Mouse (Mus musculus) heart, adult 2 months (tissue): ENCODE data around the gene Tiam1.

ENCODE experiments used
- CTCF ChIP-seq: fragments of 200-600 bp; IDR thresholded peaks from 2 replicates; pipeline ENCODE4 v1.8.1; 2022; ENCODE audit warnings: antibody characterized with exemption, mild to moderate bottlenecking, moderate library complexity
- EP300 ChIP-seq: fragments of 200-500 bp; IDR thresholded peaks from 2 replicates; pipeline ENCODE4 v1.6.1; 2011; ENCODE audit warnings: low read depth, low read length, control low read depth; ENCODE audit not compliant: insufficient read depth
- POLR2A ChIP-seq: fragments of 200-500 bp; IDR thresholded peaks from 2 replicates; pipeline ENCODE4 v1.6.1; 2011; ENCODE audit warnings: mild to moderate bottlenecking, low read depth, low read length, control low read depth; ENCODE audit not compliant: insufficient read depth

DNA sequence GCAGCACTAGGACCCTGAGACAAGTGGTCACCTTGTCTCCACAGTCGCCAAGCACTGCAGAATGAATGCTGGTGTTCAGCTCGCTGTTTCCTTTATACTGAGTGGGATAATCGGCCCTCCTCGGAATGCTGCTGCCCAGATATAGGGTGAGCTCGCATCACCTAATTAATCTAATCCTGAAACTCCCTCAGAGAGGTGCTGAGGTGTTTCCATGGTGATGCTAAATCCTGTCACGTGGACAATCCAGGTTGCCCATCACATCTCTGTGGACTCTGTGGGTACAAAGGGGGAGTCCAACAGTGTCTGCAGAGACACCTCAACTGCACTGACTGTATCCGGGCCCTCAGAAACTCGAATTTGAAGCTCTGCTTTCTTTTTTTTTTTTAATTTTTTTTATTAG lies 27.8 kb upstream of the Tiam1 start:
- TF ChIP-seq CTCF (no peak), POLR2A (no peak), EP300 (no peak)
